Mouse (Mus musculus): ENCODE measurements around the gene Dcp1b.

DNA sequence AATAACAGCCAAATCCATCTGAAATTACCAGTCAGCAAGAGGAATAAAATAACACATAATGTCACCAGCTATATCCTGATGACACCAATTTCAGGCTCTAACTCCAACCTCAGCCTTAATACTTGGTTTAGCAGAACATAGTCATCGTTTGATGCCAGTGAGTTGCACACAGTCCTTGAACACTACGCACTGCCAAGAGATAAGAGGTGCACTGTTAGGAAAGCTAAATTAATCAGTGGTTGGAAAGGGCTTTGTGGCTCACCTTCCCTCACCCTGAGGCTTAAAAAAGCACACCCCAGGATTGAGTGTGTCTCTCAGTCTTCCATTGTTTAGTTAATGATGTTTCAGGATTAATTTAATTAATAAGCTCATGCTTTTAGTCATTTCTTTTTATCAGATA is 5.1 kb downstream of the Dcp1b start:
- no peak for TF ChIP-seq CTCF (IDR thresholded peaks at IDR 0.05; ENCODE audit: low read depth)
- TF ChIP-seq EP300 (IDR thresholded peaks at IDR 0.05; ENCODE audit: low read depth) = no peak
